Mouse (Mus musculus) monocyte, adult 5-6 weeks (primary cell): ENCODE measurements around the gene Kazald1. TPM values are rescaled to one million over a fixed set of nuclear protein-coding genes. Genes with fewer than 3 reads are reported as not detected.

Experiments used
- ATAC-seq: fragments of 153-309, 156-312 bp; replicated peaks from 2 replicates; pipeline ENCODE4 v1.8.0; 2017; ENCODE audit warnings: mild to moderate bottlenecking; ENCODE audit not compliant: low TSS enrichment, insufficient number of reproducible peaks, severe bottlenecking, poor library complexity, low FRiP score
- total RNA-seq: library from RNA; stranded (forward); fragments of 200-1000, 200-491, 200-594 nt; gene quantifications from 3 replicates; pipeline ENCODE4 v1.2.3, GENCODE M21; 2017

The Kazald1 gene
- total RNA-seq, 1 experiment from 2014 or later: 1.2 TPM

DNA sequence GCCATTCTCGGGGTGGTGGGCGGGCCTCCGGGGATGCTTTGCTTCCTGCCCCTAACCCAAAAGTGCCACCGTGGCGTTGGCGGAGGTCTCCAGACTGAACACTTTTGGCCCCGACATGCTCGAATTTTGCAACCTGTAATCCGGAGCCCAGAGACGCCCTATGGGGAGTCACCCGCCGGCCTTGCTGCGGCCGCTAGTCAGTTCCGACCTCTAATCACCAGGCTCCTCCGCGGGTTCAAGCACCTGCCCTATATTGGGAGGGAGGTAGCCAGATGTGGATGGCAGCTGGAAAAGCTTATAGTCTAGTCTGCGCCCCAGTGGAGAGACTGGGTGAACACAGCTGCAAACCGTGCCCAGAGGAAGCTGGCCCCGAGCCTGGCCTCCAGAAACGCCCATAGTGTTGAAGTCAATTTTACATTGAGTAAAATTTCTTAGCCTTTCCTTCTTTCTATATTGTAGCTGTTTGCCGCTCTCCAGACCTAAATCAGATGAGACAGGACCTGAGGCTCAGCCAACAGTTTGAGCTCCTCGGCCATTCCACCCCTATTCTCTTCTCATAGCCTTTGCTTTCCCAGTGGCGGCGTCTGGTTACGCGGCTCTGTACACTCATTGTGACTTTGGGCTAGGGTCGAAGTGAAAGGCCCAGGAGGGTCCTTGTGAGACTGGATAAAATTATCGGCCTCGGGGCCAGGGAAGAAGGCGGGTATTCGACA is 438 bp downstream of the Kazald1 start:
- ATAC-seq: peak; percentile 28; the same call in 1 of the 2 replicates

DNA sequence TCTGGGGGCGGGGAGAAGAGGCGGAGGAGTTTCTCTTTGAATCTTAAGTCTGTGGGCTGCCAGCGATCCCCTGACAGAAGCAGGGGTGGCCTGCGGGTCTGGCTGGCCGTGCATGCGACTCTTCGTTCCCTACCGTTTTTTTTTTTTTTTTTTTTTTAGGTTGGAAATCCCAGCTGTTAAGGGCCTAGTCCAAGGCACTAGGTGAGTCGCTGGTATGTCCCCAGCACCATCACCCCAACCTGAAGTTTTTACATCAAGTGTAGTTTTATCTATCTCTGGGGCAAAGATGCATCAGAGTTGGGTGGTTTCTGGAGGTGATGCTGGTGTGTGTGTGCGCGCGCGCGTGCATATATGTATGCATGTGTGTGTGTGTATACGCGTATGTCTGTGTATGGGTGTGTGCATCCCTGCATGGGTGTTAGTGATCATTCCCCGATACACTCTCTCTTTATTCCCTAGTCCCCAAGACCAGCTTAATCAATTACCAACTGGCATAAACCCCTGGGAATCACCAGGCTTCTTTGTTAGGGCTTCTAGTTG is 1.1 kb downstream of the Kazald1 start:
- ATAC-seq: no peak

DNA sequence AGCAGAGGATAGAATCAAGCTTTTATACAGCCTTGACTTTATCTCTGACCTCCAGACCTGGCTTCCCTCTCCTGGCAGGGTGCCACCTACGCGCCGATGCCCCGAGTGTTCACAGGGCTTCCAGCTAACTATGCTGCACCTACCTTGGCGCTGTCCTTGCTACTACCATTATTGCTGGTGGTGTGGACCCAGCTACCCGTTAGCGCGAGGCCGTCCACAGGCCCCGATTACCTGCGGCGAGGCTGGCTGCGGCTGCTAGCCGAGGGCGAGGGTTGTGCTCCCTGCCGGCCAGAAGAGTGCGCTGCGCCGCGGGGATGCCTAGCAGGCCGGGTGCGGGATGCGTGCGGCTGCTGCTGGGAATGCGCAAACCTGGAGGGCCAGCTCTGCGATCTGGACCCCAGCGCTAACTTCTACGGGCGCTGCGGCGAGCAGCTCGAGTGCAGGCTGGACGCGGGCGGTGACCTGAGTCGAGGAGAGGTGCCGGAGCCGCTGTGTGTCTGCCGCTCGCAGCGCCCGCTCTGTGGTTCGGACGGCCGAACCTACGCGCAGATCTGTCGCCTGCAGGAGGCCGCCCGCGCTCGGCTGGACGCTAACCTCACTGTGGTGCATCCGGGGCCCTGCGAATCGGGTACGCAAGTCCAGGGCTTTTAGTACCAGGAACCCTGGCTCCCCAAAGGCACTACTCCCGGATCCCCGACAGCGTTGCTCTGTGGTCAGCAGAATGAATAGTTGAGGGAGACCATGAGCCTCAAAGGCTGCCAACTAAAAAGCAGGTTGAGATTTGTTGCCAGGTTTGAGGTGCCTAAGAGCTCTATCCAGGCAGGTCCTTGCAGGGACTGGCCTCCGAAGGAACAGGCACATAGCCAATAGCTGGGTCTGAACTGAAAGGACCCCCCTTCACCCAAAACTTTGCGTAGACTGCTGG is 1.8 kb downstream of the Kazald1 start:
- no peak for ATAC-seq

DNA sequence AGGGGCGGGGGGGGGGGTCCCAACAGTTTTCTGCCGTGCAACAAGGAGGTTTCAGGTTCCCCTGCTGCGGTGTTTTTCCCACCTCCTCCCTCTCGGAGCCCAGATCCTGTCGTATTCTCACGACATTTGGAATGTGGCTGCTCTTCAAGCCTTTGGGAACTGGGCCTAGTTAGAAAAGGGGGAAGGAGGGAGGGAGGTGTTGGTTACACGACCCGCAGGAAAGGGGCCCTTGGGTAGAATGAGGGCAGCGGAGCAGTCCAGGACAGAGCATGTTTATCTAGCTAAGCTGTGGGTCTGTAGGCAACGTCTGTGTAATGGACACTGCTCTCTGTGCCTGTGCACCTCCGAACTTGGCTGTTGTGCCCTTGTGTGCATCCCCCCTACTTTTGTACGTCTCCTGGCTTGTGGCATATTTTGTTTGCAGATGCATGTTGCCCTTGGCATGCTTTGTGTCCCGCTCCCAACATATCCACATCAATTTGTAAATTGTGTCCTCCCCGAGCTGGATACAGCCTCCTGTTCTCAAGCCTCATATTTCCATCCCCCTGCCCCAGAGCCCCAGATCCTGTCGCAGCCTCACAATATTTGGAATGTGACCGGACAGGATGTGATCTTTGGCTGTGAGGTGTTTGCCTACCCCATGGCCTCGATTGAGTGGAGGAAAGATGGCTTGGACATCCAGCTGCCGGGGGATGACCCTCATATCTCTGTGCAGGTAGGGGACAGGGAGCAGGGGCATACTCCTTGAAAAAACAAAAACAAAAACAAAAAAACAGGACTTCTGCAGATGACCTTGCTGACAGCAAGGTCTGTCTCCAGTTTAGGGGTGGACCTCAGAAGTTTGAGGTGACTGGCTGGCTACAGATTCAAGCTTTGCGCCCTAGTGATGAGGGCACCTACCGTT is 3.0 kb downstream of the Kazald1 start:
- ATAC-seq: no peak

DNA sequence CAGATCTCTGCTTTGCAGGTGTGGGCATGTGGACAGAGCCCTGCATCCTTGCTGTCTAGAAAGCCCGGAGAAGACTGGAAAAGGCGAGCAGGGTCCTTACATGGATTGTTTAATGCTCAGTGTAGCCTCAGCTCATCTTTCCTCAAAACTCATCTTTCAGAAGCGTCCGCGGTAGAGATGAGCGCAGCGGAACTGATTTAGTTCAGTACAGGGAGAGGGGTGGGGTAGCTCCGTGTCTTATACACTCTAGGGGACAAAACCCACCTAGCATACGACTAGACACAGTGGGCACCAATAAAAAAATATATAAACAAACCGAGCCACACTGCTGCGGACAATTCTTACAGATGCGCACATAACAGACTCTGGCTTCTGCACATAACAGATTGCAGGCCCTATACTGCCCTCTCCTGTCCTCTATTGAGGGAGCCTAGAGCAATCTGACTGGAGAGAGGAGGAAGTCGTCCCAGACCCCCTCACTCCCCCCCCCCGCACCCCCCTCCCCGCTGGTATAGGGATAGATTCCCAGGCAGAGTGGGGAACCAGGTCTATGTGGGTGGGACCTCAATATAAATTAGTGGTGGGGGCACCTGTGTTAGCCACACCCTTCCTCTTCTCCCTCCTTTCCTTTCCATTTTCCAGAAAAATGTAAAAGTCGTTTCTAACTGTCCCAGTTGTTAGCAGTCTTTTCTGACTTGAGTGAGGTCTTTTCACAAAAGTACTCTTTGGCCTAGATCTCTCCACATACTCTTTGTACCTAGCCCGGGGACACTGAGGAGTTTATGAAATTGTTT is 4.1 kb downstream of the Kazald1 start:
- no peak for ATAC-seq

DNA sequence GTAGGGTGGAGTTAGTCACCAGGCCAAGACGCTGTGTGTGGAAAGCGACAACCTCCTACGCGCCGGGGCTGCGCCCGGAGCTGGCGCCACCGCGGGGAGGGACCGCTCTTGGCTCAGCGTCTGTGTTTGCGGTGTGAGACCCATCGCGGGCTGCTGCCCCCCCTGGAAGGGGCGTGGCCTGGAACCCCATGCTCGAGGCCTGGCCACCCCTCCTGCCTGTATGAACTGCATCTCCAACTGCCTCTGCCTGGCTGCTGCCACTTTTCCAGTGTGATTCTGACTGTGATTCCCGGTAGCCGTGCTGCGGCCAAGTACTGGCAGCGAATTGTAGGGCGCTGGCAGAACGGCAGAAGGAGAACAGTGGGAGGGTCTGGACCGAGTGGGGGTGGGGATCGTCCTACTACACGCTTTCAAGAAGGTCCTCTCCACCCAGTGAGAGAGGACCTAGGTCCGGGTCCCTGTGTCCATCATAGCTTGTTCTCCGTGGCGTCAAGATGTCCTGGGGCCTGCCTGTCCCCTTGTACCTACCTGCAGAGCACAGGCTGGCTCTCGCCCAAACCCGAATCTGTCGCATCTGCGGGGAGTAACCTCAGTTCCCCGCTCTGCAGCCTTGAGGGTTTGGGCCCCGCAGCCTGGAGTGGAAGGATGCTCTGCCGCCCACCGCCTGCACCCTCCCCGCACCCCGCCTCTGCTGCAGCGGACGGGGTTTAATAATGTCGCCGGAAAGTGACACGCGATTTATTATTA is 4.9 kb downstream of the Kazald1 start:
- ATAC-seq: no peak

DNA sequence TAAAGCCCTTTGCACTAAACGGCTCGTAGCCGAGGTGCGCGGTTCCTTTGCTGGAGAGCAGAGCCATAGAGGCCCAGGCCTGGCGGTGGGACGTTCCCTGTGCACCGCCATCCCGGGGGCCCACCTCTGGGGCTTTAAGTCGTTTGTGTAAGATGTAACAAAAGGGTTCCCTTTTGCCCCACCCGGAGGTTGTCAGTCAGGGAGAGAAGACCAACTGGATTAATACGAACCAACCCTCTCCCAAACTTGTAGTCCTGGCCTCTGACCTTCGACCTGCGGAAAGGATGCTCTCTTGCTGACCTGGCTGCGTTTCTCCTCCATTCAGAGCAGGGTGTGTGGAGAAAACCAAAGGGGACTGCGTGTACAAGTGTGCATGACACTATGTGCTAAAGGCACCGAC is 5.7 kb downstream of the Kazald1 start:
- ATAC-seq: no peak

DNA sequence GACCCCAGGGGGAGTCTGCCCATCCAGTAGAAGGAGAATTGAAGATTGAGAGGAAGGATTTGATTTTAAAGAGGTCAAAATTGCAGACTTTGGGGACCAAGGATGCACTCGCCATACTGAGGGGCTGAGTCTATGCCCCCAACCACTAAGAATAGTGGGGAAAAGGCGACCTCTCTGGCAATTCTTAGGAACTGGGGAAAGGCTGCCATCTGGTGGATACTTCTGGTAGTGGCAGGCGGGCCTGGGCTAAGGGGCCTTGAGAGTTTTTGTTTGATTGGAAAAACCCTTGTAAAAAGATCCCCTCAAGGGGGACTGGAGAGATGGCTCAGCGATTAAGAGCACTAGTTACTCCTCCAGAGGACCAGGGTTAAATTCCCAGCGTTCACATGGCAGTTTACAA is 6.2 kb downstream of the Kazald1 start:
- ATAC-seq: 0 out of 2 replicates have a peak, but pooled peaks have one; percentile 41

DNA sequence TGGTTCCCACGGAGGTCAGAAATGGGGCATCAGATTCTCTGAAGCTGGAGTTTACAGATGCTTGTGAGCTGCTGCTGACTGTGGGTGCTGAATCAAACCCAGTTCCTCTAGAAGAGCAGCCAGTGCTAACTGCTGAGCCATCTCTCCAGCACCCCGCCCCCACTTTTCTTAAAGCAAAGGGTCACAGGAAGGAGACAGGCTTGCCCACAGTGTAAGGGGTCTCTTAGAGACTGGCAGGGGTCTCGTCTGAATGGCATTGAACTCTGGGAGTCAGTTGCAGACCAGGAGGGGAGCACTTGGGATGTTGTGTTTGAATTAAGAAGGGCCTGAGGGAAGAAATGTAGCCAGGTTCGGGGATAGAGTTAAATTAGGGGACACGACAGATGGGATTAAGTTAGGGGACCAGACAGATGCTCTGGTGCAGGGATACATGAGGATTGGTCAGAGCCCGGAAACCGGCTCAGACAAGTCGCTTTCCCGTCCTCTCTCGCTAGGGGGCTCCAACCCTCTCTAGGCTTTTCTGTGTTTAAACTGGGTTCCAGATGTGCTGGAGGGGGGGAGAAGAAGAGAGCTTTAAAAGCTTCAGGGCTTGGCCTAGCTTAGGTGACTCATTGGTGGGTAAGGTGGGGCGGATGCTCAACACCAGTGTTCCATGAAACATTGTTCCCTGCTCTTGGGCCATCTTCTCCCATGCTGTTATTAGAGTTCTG is 7.0 kb downstream of the Kazald1 start:
- no peak for ATAC-seq

DNA sequence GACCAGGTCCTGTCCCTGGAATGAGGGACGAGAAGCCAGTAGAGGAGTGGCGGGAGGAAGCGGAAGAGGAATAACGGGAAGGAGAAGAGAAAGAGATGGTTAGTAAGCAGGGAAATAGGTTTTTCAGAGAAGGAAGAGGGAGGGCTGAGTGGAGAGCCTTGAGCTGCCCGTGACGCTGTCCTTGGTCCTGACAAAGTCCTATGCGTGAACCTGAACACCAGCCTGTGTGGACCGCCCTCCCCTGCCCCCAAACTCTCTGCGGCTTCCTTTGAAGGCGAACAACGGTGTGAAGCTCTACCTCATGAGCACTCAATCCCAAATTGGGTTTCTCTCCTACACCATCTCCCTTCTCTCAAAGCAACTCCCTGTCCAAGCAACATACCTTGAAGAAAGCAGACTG is 22.8 kb downstream of the Kazald1 start:
- no peak for ATAC-seq

DNA sequence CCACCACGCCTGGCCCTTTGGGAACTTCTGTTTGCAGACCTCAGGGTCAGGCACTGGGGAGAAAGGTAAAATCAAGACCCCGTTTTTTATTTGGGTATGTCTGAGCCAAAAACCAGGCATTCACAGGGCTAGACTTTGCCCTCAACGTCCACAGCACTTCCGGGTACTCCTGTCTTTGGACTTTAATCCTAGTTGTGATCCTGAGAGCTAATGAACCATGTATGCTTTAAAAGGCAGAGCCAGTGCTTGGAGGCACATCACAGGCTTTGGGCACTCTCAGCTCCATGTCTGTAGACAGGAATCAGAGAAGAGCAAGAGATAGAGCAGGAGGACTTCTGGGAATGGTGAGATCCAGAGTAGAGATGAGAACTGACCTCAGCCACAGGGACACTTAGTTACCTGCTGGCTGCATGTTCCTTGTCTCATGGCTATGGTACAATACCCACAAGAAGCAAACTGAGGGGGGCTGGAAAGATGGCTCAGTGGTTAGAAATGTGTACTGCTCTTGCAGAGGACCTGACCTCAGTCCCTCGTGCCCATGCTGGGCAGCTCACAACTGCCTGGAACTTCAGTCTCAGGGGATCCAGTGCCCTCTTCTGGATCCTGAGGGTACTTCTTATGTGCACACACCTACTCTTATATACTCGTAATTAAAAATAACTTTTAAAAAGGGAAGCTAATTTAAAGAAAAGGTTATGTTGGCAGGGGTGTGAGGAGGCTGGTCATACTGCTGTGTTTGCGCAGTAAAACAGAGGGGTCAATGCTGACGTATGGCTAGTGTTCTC is 25.6 kb downstream of the Kazald1 start:
- ATAC-seq: no peak

DNA sequence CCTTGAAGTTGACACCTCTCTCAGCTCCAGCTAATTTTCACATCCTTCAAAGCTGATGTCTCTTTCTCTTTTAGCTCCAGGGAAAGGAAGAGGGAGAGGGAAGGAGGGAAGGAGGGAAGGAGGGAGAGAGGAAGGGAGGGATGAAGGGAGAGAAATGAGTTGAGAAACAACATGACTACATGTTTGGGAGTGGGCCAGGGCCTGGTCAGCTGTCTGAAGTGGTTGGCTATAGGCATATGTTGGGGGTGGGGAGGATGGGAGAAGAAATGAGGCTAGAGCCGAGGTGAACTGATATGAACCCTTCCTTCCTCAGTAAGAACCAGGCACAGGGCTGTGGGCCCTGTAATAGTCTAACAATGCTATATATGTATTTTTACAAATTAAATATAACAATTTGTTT is 30.6 kb downstream of the Kazald1 start:
- no peak for ATAC-seq

DNA sequence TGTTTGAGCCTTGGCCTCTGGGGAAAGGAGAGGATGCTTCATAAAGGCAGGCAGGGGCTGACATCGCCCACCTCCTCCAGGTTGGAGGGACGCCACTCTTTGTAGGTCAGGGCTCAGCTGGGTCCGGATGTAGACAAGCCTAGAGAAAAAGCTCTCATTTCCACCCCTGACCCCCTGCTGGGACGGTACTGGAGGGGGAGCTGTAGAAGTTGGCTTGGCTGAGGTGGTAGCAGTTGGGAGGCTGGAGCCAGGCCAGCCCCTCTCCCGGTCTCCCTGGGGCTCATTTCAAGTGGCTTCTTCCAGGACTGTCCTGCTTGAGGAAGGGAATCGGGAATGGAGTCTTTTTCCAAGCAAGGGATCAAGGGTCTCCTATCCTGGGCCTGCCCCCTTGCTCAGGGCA is 31.6 kb downstream of the Kazald1 start:
- ATAC-seq: no peak

DNA sequence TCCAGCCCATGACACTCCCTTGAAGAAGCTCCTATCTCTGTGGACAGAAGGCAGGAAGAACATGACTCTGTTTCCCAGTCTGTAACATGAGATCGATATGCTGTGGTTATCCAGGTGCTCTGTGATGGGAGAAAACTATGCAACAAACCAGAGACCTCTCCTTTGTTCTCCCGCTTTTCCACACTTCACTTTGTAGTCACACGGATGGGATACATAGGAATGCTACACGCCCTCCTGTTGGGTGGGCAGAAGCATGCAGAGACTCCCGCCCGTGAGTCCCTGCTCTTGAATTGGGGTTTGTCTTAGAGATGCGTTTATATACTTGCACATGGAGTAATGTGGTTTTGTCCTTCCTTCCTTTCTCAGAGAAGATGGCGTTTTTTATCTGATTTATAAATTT is 35.6 kb downstream of the Kazald1 start:
- no peak for ATAC-seq

DNA sequence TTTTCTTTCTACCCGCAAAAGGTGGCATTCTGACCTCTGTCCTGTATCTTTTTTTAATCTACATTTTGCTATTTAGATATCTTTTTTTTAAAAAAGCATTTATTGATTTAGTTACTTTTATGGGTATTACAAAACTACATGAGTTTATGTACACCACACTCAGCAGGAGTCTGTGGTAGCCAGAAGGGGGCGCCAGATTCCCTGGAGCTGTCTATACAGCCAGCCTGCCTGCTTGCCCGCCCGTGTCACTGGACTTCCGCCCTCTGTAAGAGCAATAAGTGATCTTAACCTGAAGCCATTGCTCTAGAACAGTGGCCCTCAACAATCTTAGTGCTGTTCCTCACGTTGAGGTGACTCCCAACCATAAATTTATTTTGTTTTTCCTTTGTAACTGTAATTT is 37.4 kb downstream of the Kazald1 start:
- no peak for ATAC-seq

DNA sequence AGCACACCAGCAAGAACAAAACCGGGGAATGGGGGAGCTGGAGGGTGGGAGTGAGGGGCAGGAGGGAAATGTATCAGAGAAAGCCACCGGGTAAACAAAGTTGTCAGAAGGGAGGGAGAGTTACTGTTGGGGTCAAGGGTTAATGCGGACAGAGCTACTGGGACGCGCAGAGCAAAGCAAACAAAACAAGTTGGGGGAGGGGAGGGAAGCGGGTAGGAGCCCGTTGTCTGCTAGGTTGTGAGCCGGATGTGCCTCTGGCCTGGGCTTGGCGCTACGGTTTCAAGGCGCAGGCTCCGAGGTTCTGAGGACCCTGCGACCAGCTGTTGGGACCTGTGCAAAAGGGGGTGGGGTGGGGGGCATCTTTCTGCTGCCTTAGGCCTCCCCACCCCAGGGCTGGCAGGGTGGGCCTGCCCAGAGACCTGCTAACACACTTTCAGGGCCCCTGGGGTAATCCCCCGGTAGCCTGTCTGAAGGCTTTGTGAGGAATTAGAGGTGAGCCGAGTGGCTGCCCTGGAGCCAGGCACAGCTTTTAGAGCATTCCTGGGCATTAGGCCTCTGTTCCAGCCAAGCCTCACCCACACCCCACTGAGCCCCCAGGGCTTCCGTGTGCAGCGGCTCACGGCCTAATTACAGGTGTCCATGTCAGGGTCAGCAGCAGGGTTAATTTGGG is 38.9 kb downstream of the Kazald1 start:
- ATAC-seq: no peak
